Mouse (Mus musculus): ENCODE results near the gene Zfp286. TPM values are rescaled to one million over a fixed set of nuclear protein-coding genes. Genes with fewer than 3 reads are reported as not detected.

The Zfp286 gene
- 17.8 and 26.7 TPM in 2 replicates for polyA plus RNA-seq (2014; fragmentation: Nextera tagmentation; extraction: Ambion mirVana)

GRCm38 (mm10) chr11:62788935-62789616 lies at the start of gene Zfp286:
Zfp286 (minus strand) TSS chr11:62789462.
- Histone ChIP-seq H3K4me1 (ENCODE audit: control insufficient read depth, insufficient read depth, low read length) (peaks cover 7% of the 10 kb centered on the region), H3K4me2 (ENCODE audit: low read depth, low read length) (peak within 1 kb of the TSS; percentile 65), H3K9ac (ENCODE audit: low read depth, low read length) (peak within 1 kb of the TSS; percentile 82), H3K27ac (replicated peaks; ENCODE audit: low read depth, low read length) (peak within 1 kb of the TSS; percentile 67; the same call in 1 of the 2 replicates), H3K9me3 (ENCODE audit: control insufficient read depth, low read length) (peaks cover 13% of the 10 kb centered on the region), H3K36me3 (ENCODE audit: control insufficient read depth, insufficient read depth, low read length) (peaks cover 36% of the 10 kb centered on the region), H3K27me3 (replicated peaks; ENCODE audit: control insufficient read depth, insufficient read depth, low read length) (no peaks in the 10 kb centered on the region), H3K4me3 (ENCODE audit: low read depth, low read length) (peak within 1 kb of the TSS; percentile 67)
- ATAC-seq (ENCODE audit: low read depth) (peak; percentile 98), DNase-seq (ENCODE audit: low spot score) (peak; percentile 98)
- WGBS, result 5% methylated on average over 30 of the region's 34 CpGs

- ATAC-seq (ENCODE audit: low read depth) (no peak), DNase-seq (ENCODE audit: low spot score) (no peak)
- peaks cover 31% of the 10 kb centered on the region; the same call in 1 of the 2 replicates for H3K36me3 ChIP-seq (ENCODE audit: control insufficient read depth, insufficient read depth, low read length)
- no peak overlapping the region for H3K9ac ChIP-seq (ENCODE audit: low read depth, low read length)
- H3K27ac ChIP-seq (replicated peaks; ENCODE audit: low read depth, low read length), result no peak overlapping the region
- no peaks in the 10 kb centered on the region for H3K27me3 ChIP-seq (replicated peaks; ENCODE audit: control insufficient read depth, insufficient read depth, low read length)
- no peak overlapping the region for H3K4me3 ChIP-seq (ENCODE audit: low read depth, low read length)
- H3K9me3 ChIP-seq (ENCODE audit: control insufficient read depth, low read length), result no peaks in the 10 kb centered on the region
- H3K4me1 ChIP-seq (ENCODE audit: control insufficient read depth, insufficient read depth, low read length), result no peaks in the 10 kb centered on the region
- no peak overlapping the region for H3K4me2 ChIP-seq (ENCODE audit: low read depth, low read length)
Observed at GRCm38 (mm10) chr11:62831906-62832305, 42.6 kb upstream of the Zfp286 start.

GRCm38 (mm10) chr11:62830387-62830786 lies 41.1 kb upstream of the Zfp286 start:
- 90% methylated on average over 2 of the region's 2 CpGs for WGBS
- Histone ChIP-seq H3K36me3 (ENCODE audit: control insufficient read depth, insufficient read depth, low read length) (peaks cover 25% of the 10 kb centered on the region; the same call in 1 of the 2 replicates), H3K27me3 (replicated peaks; ENCODE audit: control insufficient read depth, insufficient read depth, low read length) (no peaks in the 10 kb centered on the region), H3K4me1 (ENCODE audit: control insufficient read depth, insufficient read depth, low read length) (no peaks in the 10 kb centered on the region), H3K4me2 (ENCODE audit: low read depth, low read length) (no peak overlapping the region), H3K27ac (replicated peaks; ENCODE audit: low read depth, low read length) (no peak overlapping the region), H3K9ac (ENCODE audit: low read depth, low read length) (no peak overlapping the region), H3K4me3 (ENCODE audit: low read depth, low read length) (no peak overlapping the region), H3K9me3 (ENCODE audit: control insufficient read depth, low read length) (no peaks in the 10 kb centered on the region)
- DNase-seq (ENCODE audit: low spot score), result no peak
- no peak for ATAC-seq (ENCODE audit: low read depth)

- 76% methylated on average over 3 of the region's 3 CpGs for WGBS
Observed at GRCm38 (mm10) chr11:62827911-62828310, 38.6 kb upstream of the Zfp286 start.

GRCm38 (mm10) chr11:62827135-62827534 lies 37.9 kb upstream of the Zfp286 start:
- no peak for DNase-seq (ENCODE audit: low spot score)
- 90% methylated on average over 4 of the region's 4 CpGs for WGBS
- Histone ChIP-seq H3K27me3 (replicated peaks; ENCODE audit: control insufficient read depth, insufficient read depth, low read length) (no peaks in the 10 kb centered on the region), H3K27ac (replicated peaks; ENCODE audit: low read depth, low read length) (no peak overlapping the region), H3K4me1 (ENCODE audit: control insufficient read depth, insufficient read depth, low read length) (peaks cover 8% of the 10 kb centered on the region; the same call in 1 of the 2 replicates), H3K4me2 (ENCODE audit: low read depth, low read length) (no peak overlapping the region), H3K9ac (ENCODE audit: low read depth, low read length) (no peak overlapping the region), H3K36me3 (ENCODE audit: control insufficient read depth, insufficient read depth, low read length) (peaks cover 30% of the 10 kb centered on the region), H3K4me3 (ENCODE audit: low read depth, low read length) (no peak overlapping the region), H3K9me3 (ENCODE audit: control insufficient read depth, low read length) (no peaks in the 10 kb centered on the region)
- no peak for ATAC-seq (ENCODE audit: low read depth)

More at GRCm38 (mm10) chr11:62827911-62828310, 38.6 kb upstream of the Zfp286 start:
- Histone ChIP-seq H3K4me1 (ENCODE audit: control insufficient read depth, insufficient read depth, low read length) (0 out of 2 replicates have a peak, but pooled peaks cover under 1% of the 10 kb centered on the region), H3K4me2 (ENCODE audit: low read depth, low read length) (no peak overlapping the region), H3K4me3 (ENCODE audit: low read depth, low read length) (no peak overlapping the region), H3K9me3 (ENCODE audit: control insufficient read depth, low read length) (no peaks in the 10 kb centered on the region), H3K27ac (replicated peaks; ENCODE audit: low read depth, low read length) (no peak overlapping the region), H3K27me3 (replicated peaks; ENCODE audit: control insufficient read depth, insufficient read depth, low read length) (no peaks in the 10 kb centered on the region), H3K36me3 (ENCODE audit: control insufficient read depth, insufficient read depth, low read length) (peaks cover 30% of the 10 kb centered on the region), H3K9ac (ENCODE audit: low read depth, low read length) (no peak overlapping the region)
- ATAC-seq (ENCODE audit: low read depth) (no peak), DNase-seq (ENCODE audit: low spot score) (no peak)

- Histone ChIP-seq H3K27me3 (replicated peaks; ENCODE audit: control insufficient read depth, insufficient read depth, low read length) (no peaks in the 10 kb centered on the region), H3K4me3 (ENCODE audit: low read depth, low read length) (no peak overlapping the region), H3K4me1 (ENCODE audit: control insufficient read depth, insufficient read depth, low read length) (peaks cover 14% of the 10 kb centered on the region; the same call in 1 of the 2 replicates), H3K4me2 (ENCODE audit: low read depth, low read length) (no peak overlapping the region), H3K9me3 (ENCODE audit: control insufficient read depth, low read length) (no peaks in the 10 kb centered on the region), H3K36me3 (ENCODE audit: control insufficient read depth, insufficient read depth, low read length) (peaks cover 23% of the 10 kb centered on the region), H3K9ac (ENCODE audit: low read depth, low read length) (no peak overlapping the region), H3K27ac (replicated peaks; ENCODE audit: low read depth, low read length) (no peak overlapping the region)
- WGBS, result 67% methylated on average over 6 of the region's 6 CpGs
- no peak for DNase-seq (ENCODE audit: low spot score)
- no peak for ATAC-seq (ENCODE audit: low read depth)
Observed at GRCm38 (mm10) chr11:62826106-62826733, 37.0 kb upstream of the Zfp286 start.

- no peak overlapping the region for H3K4me2 ChIP-seq (ENCODE audit: low read depth, low read length)
- ATAC-seq (ENCODE audit: low read depth) (peak; percentile 42; the same call in 1 of the 2 replicates), DNase-seq (ENCODE audit: low spot score) (peak; percentile 31)
- H3K36me3 ChIP-seq (ENCODE audit: control insufficient read depth, insufficient read depth, low read length), result peaks cover 19% of the 10 kb centered on the region; the same call in 1 of the 2 replicates
- H3K4me3 ChIP-seq (ENCODE audit: low read depth, low read length), result no peak overlapping the region
- H3K27me3 ChIP-seq (replicated peaks; ENCODE audit: control insufficient read depth, insufficient read depth, low read length), result no peaks in the 10 kb centered on the region
- H3K9me3 ChIP-seq (ENCODE audit: control insufficient read depth, low read length), result no peaks in the 10 kb centered on the region
- WGBS, result 78% methylated on average over 9 of the region's 9 CpGs
- no peak overlapping the region for H3K9ac ChIP-seq (ENCODE audit: low read depth, low read length)
- H3K27ac ChIP-seq (replicated peaks; ENCODE audit: low read depth, low read length), result no peak overlapping the region
- peaks cover 21% of the 10 kb centered on the region; the same call in 1 of the 2 replicates for H3K4me1 ChIP-seq (ENCODE audit: control insufficient read depth, insufficient read depth, low read length)
Observed at GRCm38 (mm10) chr11:62825222-62826105, 36.2 kb upstream of the Zfp286 start.

GRCm38 (mm10) chr11:62824211-62824610 lies 34.9 kb upstream of the Zfp286 start:
- Histone ChIP-seq H3K9ac (ENCODE audit: low read depth, low read length) (no peak overlapping the region), H3K27me3 (replicated peaks; ENCODE audit: control insufficient read depth, insufficient read depth, low read length) (no peaks in the 10 kb centered on the region), H3K4me2 (ENCODE audit: low read depth, low read length) (no peak overlapping the region), H3K27ac (replicated peaks; ENCODE audit: low read depth, low read length) (no peak overlapping the region), H3K9me3 (ENCODE audit: control insufficient read depth, low read length) (no peaks in the 10 kb centered on the region), H3K4me1 (ENCODE audit: control insufficient read depth, insufficient read depth, low read length) (peaks cover 21% of the 10 kb centered on the region; the same call in 1 of the 2 replicates), H3K36me3 (ENCODE audit: control insufficient read depth, insufficient read depth, low read length) (peaks cover 12% of the 10 kb centered on the region; the same call in 1 of the 2 replicates), H3K4me3 (ENCODE audit: low read depth, low read length) (no peak overlapping the region)
- WGBS, result 59% methylated on average over 7 of the region's 7 CpGs
- DNase-seq (ENCODE audit: low spot score) (no peak), ATAC-seq (ENCODE audit: low read depth) (no peak)

Data from embryonic facial prominence, embryonic 14.5 days (tissue).